Mouse (Mus musculus) ES-Bruce4 (cell line): ENCODE results near the gene Mpv17l.

Experiments used
- CTCF ChIP-seq: IDR thresholded peaks from one replicate; pipeline ENCODE4 v1.8.1; 2011; ENCODE audit warnings: low read depth, low read length
- POLR2A ChIP-seq: IDR thresholded peaks from one replicate; pipeline ENCODE4 v1.8.1; 2011; ENCODE audit warnings: low read length; ENCODE audit not compliant: insufficient read depth

DNA sequence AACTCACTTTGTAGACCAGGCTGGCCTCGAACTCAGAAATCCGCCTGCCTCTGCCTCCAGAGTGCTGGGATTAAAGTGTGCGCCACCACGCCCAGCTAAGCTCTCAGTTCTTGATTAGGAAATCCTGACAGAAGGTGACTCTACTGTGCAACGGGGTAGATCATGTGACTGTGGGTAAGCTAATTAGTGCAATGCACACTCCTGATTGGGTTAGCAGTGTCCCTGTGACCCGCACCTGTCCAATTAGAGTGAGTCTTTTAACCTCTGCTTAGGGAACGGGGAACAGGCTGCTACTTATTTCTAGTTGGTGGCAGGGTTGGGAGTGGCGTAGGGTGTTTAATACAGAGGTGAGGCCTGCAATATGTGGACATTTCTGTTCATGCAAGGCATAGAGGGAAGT, 69.1 kb downstream of the Mpv17l start:
- TF ChIP-seq CTCF (no peak), POLR2A (no peak)
